Mouse (Mus musculus): Measurements from ENCODE around the gene Vmn1r4. TPM values are rescaled to one million over a fixed set of nuclear protein-coding genes. Genes with fewer than 3 reads are reported as not detected.

Vmn1r4 gene
- total RNA-seq, 2 experiments from 2014 or later, result 0.07 to 0.47 TPM

- no peak for ATAC-seq (ENCODE audit: poor library complexity, severe bottlenecking)
Observed at GRCm38 (mm10) chr6:56913092-56913858, 10.5 kb upstream of the Vmn1r4 start.

GRCm38 (mm10) chr6:56916279-56916678 is 7.5 kb upstream of the Vmn1r4 start:
- 0 out of 2 replicates have a peak, but pooled peaks have one; percentile 12 for ATAC-seq (ENCODE audit: poor library complexity, severe bottlenecking)

GRCm38 (mm10) chr6:56917578-56918368 is 6.0 kb upstream of the Vmn1r4 start:
- 0 out of 2 replicates have a peak, but pooled peaks have one; percentile 14 for ATAC-seq (ENCODE audit: poor library complexity, severe bottlenecking)

GRCm38 (mm10) chr6:56919330-56920044 is 4.3 kb upstream of the Vmn1r4 start:
- no peak for ATAC-seq (ENCODE audit: poor library complexity, severe bottlenecking)

DNA sequence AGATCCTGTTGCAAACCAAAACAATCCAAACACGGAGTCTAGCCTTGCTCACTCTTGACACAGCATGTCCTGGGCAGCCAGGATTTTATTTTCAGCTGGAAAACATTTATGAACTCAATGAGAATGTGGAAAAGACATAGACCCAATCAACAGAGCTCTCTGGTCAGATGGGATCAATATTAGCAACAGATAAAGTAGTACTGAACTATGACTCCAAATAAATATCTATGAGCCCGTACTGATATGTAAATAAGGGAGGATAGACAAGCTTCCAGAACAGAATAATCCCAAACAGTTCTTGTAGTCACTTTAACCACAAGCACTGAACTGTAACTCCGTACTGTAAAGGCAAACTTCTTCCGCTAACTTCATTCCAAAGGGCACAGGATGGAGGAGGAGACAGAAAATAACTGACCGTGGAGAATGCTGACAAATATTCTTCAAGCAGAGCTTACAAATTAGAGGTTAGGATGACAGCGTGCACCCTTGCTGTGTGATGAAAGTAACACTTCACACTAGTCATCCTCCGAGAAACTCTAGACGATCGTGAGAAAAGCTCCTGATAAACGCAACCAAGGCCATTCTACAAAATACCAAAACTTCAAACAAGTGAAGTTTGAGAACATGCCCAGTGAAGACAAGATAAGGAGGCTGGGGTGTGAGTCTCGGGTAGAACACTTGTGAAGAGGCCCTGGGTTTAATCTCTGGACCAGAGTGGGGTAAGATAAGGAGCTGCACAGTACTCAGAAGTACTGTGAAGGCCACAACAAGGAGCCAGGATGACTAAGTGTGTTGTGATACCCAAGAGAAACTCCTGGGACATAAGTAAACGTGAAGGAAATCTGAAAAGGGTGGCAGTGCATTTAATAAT is 3.4 kb upstream of the Vmn1r4 start:
- no peak for ATAC-seq (ENCODE audit: poor library complexity, severe bottlenecking)

DNA sequence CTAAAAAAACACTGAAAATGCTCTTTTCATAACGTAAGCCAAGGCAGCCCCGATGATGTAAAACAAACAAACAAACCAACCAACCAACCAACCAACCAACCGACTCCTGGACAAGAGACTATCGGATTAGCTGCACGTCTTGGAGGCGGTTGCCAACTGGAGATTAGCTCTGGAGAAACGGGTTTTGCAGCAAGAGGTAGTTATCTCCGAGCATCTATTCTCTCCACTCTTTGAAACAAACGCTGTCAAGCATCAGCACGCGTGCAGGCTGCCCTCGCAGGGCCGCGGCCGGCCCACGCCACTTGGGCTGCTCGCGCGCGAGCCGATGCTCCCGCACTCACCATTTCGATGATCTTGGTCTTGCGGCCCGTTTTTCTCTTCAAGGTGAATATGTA is 487 bp upstream of the Vmn1r4 start:
- ATAC-seq (ENCODE audit: poor library complexity, severe bottlenecking), result 0 out of 2 replicates have a peak, but pooled peaks have one; percentile 0

DNA sequence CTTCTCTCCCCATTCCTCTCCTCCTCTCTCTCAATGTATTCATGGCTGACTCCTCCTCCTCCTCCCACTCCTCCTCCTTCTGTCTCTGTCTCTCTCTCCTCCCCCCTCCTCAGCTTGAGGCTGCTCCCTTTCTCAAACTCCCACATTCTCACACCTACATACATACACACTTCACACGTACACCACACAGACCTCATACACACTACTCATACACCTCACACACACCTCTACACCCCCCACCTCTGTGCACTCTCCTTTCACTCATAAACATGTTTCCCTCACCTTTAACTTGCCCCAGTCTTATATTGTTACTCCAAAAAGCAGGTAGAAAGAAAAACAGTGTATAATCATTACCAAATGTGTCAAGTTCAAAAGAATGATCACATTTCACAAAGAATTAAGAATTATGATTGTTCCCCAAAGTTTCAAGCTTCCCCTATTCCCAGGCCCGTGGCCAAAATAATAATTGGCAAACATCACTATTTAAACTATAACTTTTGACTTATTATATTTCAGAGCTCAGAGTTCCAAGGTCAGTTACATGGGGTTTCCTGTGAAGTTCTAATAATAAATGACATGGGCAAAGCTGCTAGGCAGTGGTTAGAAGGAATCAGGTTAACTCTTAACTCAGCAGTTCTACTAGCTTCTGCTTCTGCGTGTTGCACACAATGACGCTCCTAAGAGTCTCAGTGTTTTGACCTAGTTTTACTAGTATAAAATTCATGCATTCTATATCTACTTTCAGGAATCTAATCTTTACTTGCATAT is 8.0 kb downstream of the Vmn1r4 start:
- ATAC-seq (ENCODE audit: poor library complexity, severe bottlenecking), result no peak

- no peak for ATAC-seq (ENCODE audit: poor library complexity, severe bottlenecking)
Observed at GRCm38 (mm10) chr6:56932464-56932863, 8.6 kb downstream of the Vmn1r4 start.

DNA sequence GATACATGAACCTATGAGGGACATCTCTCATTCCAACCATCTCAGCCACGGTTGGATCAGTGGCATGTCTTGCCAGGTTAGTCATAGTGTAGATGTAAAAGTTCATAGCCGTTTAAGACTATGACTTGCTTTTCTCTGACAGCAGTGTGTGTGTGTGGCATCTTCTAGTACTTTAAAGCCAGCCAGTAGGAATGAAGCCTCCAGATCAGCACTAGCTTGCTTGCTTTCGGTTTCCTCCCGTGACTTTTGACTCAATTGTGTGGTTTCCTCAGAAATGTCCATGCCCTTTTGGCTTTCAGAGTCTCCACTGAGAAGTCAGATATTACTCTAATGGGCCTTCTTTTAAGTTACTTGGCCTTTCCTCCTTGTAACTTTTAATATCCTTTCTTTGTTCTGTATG is 10.6 kb downstream of the Vmn1r4 start:
- ATAC-seq (ENCODE audit: poor library complexity, severe bottlenecking), result no peak

DNA sequence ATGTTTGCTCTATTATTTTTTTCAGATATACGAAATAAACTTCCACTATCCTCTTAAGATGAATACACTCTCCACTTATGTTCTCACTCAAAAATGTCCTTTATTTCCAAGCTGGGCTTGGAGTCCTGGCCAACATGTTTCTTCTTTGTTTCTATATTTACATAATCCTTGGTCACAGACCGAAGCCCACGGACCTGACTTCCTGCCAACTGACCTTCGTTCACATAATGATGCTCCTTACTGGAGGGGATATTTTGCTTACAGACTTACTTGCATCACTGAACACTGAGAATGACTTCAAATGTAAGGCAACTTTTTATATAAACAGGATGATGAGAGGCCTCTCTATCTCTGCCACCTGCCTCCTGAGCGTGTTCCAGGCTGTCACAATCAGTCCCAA is 32.6 kb downstream of the Vmn1r4 start:
- ATAC-seq (ENCODE audit: poor library complexity, severe bottlenecking), result no peak

DNA sequence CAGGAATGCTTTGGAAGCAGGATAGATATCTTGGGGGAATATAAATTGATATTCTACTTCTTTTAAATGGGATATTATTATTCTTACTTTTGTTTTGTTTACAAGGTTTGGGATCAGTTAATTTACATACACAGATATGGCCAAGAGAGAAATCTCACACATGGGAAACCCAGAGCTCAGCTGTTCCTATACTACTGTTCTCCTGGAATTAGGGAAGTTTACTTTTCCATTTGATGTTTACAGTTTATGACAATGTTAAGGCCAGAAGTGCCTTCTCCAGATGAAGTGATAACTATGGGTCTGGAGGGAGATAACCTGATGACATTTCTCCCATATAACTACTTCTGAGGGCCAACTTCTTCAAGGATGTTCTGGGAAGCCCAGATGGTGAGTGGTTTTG is 46.2 kb downstream of the Vmn1r4 start, which contains the start of gene Vmn1r5:
TSS of gene Vmn1r5 (plus strand) at position 301 of the 400 bp plus-strand sequence.
- no peak for ATAC-seq (ENCODE audit: poor library complexity, severe bottlenecking)

GRCm38 (mm10) chr6:56996943-56997342 is 73.1 kb downstream of the Vmn1r4 start, which contains the start of gene Vmn1r6:
Gene Vmn1r6 (plus strand): TSS chr6:56997243.
- ATAC-seq (ENCODE audit: poor library complexity, severe bottlenecking), result no peak

Other genes starting within 250 kb of the Vmn1r4 start
- gene Lsm5, start 219.3 kb upstream of the Vmn1r4 start, total RNA-seq (2015), result 96.5 and 109 TPM in 2 replicates
- gene Lsm5, start 219.3 kb upstream of the Vmn1r4 start, total RNA-seq (2017), result 186 and 198 TPM in 2 replicates
- gene Avl9, start 209.1 kb upstream of the Vmn1r4 start, total RNA-seq (2015), result 28.8 and 29.5 TPM in 2 replicates
- 27.3 and 29.8 TPM in 2 replicates for gene Avl9, start 209.1 kb upstream of the Vmn1r4 start, total RNA-seq (2017)
- 36.8 and 40.0 TPM in 2 replicates for gene Kbtbd2, start 126.2 kb upstream of the Vmn1r4 start, total RNA-seq (2015)
- gene Kbtbd2, start 126.2 kb upstream of the Vmn1r4 start, total RNA-seq (2017), result 36.1 and 37.0 TPM in 2 replicates
- gene Fkbp9, start 92.0 kb upstream of the Vmn1r4 start, total RNA-seq (2015), result 0.20 and 0.91 TPM in 2 replicates
- 0.73 and 1.2 TPM in 2 replicates for gene Fkbp9, start 92.0 kb upstream of the Vmn1r4 start, total RNA-seq (2017)
- gene Nt5c3, start 83 bp upstream of the Vmn1r4 start, total RNA-seq (2015), result 64.6 and 71.0 TPM in 2 replicates
- gene Nt5c3, start 83 bp upstream of the Vmn1r4 start, total RNA-seq (2017), result 36.6 TPM in 2 replicates
- gene Vmn1r5, start 46.3 kb downstream of the Vmn1r4 start, total RNA-seq (2015), result not detected in 2 replicates
- not detected in 2 replicates for gene Vmn1r5, start 46.3 kb downstream of the Vmn1r4 start, total RNA-seq (2017)
- gene Vmn1r6, start 73.2 kb downstream of the Vmn1r4 start, total RNA-seq (2015), result 0.21 TPM in 1 of 2 replicates, not detected in the other
- gene Vmn1r6, start 73.2 kb downstream of the Vmn1r4 start, total RNA-seq (2017), result not detected in 2 replicates
- not detected in 2 replicates for gene Vmn1r7, start 101.3 kb downstream of the Vmn1r4 start, total RNA-seq (2015)
- not detected in 2 replicates for gene Vmn1r7, start 101.3 kb downstream of the Vmn1r4 start, total RNA-seq (2017)
- not detected in 2 replicates for gene Vmn1r8, start 108.3 kb downstream of the Vmn1r4 start, total RNA-seq (2015)
- not detected in 2 replicates for gene Vmn1r8, start 108.3 kb downstream of the Vmn1r4 start, total RNA-seq (2017)
- not detected in 2 replicates for gene Vmn1r9, start 142.8 kb downstream of the Vmn1r4 start, total RNA-seq (2015)
- gene Vmn1r9, start 142.8 kb downstream of the Vmn1r4 start, total RNA-seq (2017), result not detected in 2 replicates
- not detected in 2 replicates for gene Vmn1r10, start 185.4 kb downstream of the Vmn1r4 start, total RNA-seq (2015)
- gene Vmn1r10, start 185.4 kb downstream of the Vmn1r4 start, total RNA-seq (2017), result not detected in 2 replicates
- gene Vmn1r11, start 209.4 kb downstream of the Vmn1r4 start, total RNA-seq (2015), result not detected in 2 replicates
- gene Vmn1r11, start 209.4 kb downstream of the Vmn1r4 start, total RNA-seq (2017), result not detected in 2 replicates
- gene Vmn1r12, start 232.9 kb downstream of the Vmn1r4 start, total RNA-seq (2015), result not detected in 2 replicates
- gene Vmn1r12, start 232.9 kb downstream of the Vmn1r4 start, total RNA-seq (2017), result not detected in 2 replicates

Data from megakaryocyte, adult 5-6 weeks (primary cell).